Mouse (Mus musculus) kidney, embryonic 14.5 days (tissue): ENCODE data around the gene Fam167b. TPM values are rescaled to one million over a fixed set of nuclear protein-coding genes. Genes with fewer than 3 reads are reported as not detected.

Experiments
- ATAC-seq: fragments of 200-750 bp; cut with Nextera tagmentation; 2 replicates; pipeline ENCODE4 v1.8.0; 2017; ENCODE audit warnings: moderate number of reproducible peaks, mild to moderate bottlenecking, moderate TSS enrichment, moderate library complexity; ENCODE audit not compliant: low FRiP score, low TSS enrichment
- H3K27ac ChIP-seq: fragments of 300-500 bp; sonication (generic); 2 replicates; pipeline ENCODE4 v1.5.1; 2014; ENCODE audit warnings: low read depth, mild to moderate bottlenecking, low read length, moderate library complexity, mixed read lengths
- H3K27me3 ChIP-seq: fragments of 300-500 bp; sonication (generic); 2 replicates; pipeline ENCODE4 v1.6.1; 2014; ENCODE audit warnings: mild to moderate bottlenecking, low read length; ENCODE audit not compliant: control insufficient read depth, insufficient read depth
- H3K36me3 ChIP-seq: fragments of 300-500 bp; sonication (generic); 2 replicates; pipeline ENCODE4 v1.6.1; 2014; ENCODE audit warnings: low read length, mixed read lengths; ENCODE audit not compliant: control insufficient read depth, insufficient read depth
- H3K4me1 ChIP-seq: fragments of 300-500 bp; sonication (generic); 2 replicates; pipeline ENCODE4 v1.6.1; 2014; ENCODE audit warnings: low read length, mixed read lengths; ENCODE audit not compliant: control insufficient read depth, insufficient read depth
- H3K4me2 ChIP-seq: fragments of 300-500 bp; sonication (generic); replicated peaks from 2 replicates; pipeline ENCODE4 v1.6.1; 2014; ENCODE audit warnings: low read depth, mild to moderate bottlenecking, low read length
- H3K4me3 ChIP-seq: fragments of 300-500 bp; sonication (generic); 2 replicates; pipeline ENCODE4 v1.5.1; 2014; ENCODE audit warnings: mild to moderate bottlenecking, low read length
- H3K9ac ChIP-seq: fragments of 300-500 bp; sonication (generic); 2 replicates; pipeline ENCODE4 v1.6.1; 2014; ENCODE audit warnings: low read depth, mild to moderate bottlenecking, low read length, moderate library complexity
- H3K9me3 ChIP-seq: fragments of 300-500 bp; sonication (generic); 2 replicates; pipeline ENCODE4 v1.6.1; 2016; ENCODE audit warnings: low read length; ENCODE audit not compliant: control insufficient read depth
- WGBS: fragments of 180-500 bp; shearing (Covaris S2); extraction: QIAGEN DNeasy Blood & Tissue Kit; methylation state at CpG from one replicate; pipeline ENCODE4 v1.1.7; 2014; 5-methylcytosine and 5-hydroxymethylcytosine counted together
- polyA plus RNA-seq: library from polyadenylated mRNA; unstranded; fragments of >200 nt; fragmentation: Nextera tagmentation; extraction: Ambion mirVana; gene quantifications from 2 replicates; pipeline ENCODE4 v1.2.1, GENCODE M21; 2014

The Fam167b gene
- polyA plus RNA-seq, 1 experiment from 2014 or later = 17.7 TPM

GRCm38 (mm10) chr4:129610472-129610871, 32.1 kb upstream of the Fam167b start:
- H3K27me3 ChIP-seq = no peaks in the 10 kb centered on the region
- no peaks in the 10 kb centered on the region for H3K9me3 ChIP-seq
- H3K9ac ChIP-seq = no peak overlapping the region
- peaks cover 28% of the 10 kb centered on the region for H3K36me3 ChIP-seq
- no peaks in the 10 kb centered on the region for H3K4me1 ChIP-seq
- no peak overlapping the region for H3K4me2 ChIP-seq
- no peak overlapping the region for H3K4me3 ChIP-seq
- ATAC-seq = no peak
- no peak overlapping the region for H3K27ac ChIP-seq
- 78% methylated on average over 4 of the region's 4 CpGs for WGBS

- no peaks in the 10 kb centered on the region for H3K9me3 ChIP-seq
- H3K9ac ChIP-seq = no peak overlapping the region
- no peak overlapping the region for H3K27ac ChIP-seq
- no peak for ATAC-seq
- no peak overlapping the region for H3K4me3 ChIP-seq
- 68% methylated on average over 4 of the region's 4 CpGs for WGBS
- no peak overlapping the region for H3K4me2 ChIP-seq
- no peaks in the 10 kb centered on the region for H3K27me3 ChIP-seq
- peaks cover 32% of the 10 kb centered on the region for H3K36me3 ChIP-seq
- H3K4me1 ChIP-seq = no peaks in the 10 kb centered on the region
Measured at GRCm38 (mm10) chr4:129610026-129610425, 31.7 kb upstream of the Fam167b start.

DNA sequence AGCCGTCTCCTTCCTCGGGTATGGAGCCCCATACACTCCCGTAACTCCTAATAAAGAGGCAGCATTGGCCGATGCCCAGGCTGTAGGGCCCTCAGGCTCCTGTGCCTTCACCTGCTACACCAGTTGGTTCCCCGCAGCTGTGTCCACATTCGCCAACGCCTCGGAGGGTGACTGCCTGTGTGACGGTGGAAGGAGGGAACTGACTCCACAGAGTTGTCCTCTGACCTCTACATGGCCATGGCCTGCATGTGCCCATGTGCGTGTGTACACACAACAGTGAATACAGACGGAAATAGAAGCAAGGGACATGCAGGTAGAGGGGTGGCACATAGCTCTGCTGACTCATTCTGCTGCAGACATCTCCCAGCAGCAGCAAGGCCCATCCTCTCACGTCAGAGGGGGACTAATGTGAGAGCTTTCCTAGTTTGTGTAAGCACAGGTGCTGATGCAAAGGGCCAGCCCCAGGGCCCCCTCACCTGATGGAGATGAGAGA, 30.8 kb upstream of the Fam167b start:
- Histone ChIP-seq H3K4me1 (no peaks in the 10 kb centered on the region), H3K9ac (no peak overlapping the region), H3K36me3 (peaks cover 39% of the 10 kb centered on the region), H3K4me2 (no peak overlapping the region), H3K9me3 (no peaks in the 10 kb centered on the region), H3K4me3 (no peak overlapping the region), H3K27ac (no peak overlapping the region), H3K27me3 (no peaks in the 10 kb centered on the region)
- ATAC-seq = peak; percentile 25
- WGBS = 78% methylated on average over 12 of the region's 12 CpGs

GRCm38 (mm10) chr4:129608426-129609025, 30.2 kb upstream of the Fam167b start:
- Histone ChIP-seq H3K36me3 (peaks cover 46% of the 10 kb centered on the region), H3K4me1 (no peaks in the 10 kb centered on the region), H3K27me3 (no peaks in the 10 kb centered on the region), H3K27ac (no peak overlapping the region), H3K9me3 (no peaks in the 10 kb centered on the region), H3K4me3 (no peak overlapping the region), H3K4me2 (no peak overlapping the region), H3K9ac (no peak overlapping the region)
- 32% methylated on average over 7 of the region's 7 CpGs for WGBS
- ATAC-seq = peak; percentile 79

GRCm38 (mm10) chr4:129600233-129601158, 22.1 kb upstream of the Fam167b start, which contains the start of the genes Eif3i and Tmem234:
Eif3i (minus strand) TSS chr4:129600648.
Tmem234 (plus strand) TSS chr4:129600668.
- Histone ChIP-seq H3K9ac (peak within 1 kb of the TSS; percentile 92), H3K9me3 (no peaks in the 10 kb centered on the region), H3K27me3 (no peaks in the 10 kb centered on the region), H3K27ac (peak within 1 kb of the TSS; percentile 71), H3K4me3 (peak within 1 kb of the TSS; percentile 100), H3K4me2 (peak within 1 kb of the TSS; percentile 92), H3K4me1 (peaks cover 18% of the 10 kb centered on the region), H3K36me3 (peaks cover 47% of the 10 kb centered on the region)
- peak; percentile 85 for ATAC-seq
- WGBS = under 1% methylated on average over 63 of the region's 74 CpGs

- H3K36me3 ChIP-seq = peaks cover 34% of the 10 kb centered on the region
- no peak overlapping the region for H3K9ac ChIP-seq
- H3K9me3 ChIP-seq = no peaks in the 10 kb centered on the region
- WGBS = 79% methylated on average over 4 of the region's 4 CpGs
- no peak overlapping the region for H3K27ac ChIP-seq
- ATAC-seq = no peak
- H3K4me2 ChIP-seq = no peak overlapping the region
- H3K4me3 ChIP-seq = no peak overlapping the region
- H3K4me1 ChIP-seq = peaks cover 8% of the 10 kb centered on the region
- H3K27me3 ChIP-seq = no peaks in the 10 kb centered on the region
Measured at GRCm38 (mm10) chr4:129588865-129589264, 10.5 kb upstream of the Fam167b start.

DNA sequence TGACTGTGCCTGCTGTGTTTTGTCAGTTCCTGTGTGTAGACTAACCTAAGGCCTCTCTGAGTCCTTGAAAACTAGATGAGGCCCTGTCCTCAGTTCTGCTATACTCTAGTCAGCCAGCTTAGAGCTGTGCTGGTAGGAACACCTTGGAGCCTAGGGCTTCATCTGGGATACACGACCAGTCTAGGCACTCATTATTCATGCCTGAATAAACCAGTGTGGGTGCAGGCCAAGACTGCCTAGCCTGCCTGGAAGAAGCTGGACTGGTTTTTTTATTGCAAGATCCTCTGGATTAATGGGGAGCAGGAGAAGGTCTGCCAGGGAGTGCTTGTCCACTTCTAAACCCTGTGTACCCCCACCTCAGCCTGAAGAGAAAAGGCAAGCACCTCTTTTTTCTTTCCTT, 8.6 kb upstream of the Fam167b start:
- WGBS = 23% methylated on average over 1 of the region's 1 CpGs
- no peak overlapping the region for H3K4me2 ChIP-seq
- H3K4me3 ChIP-seq = no peak overlapping the region
- no peaks in the 10 kb centered on the region for H3K9me3 ChIP-seq
- no peak overlapping the region; the same call in 1 of the 2 replicates for H3K9ac ChIP-seq
- peaks cover 8% of the 10 kb centered on the region for H3K4me1 ChIP-seq
- ATAC-seq = no peak
- peak overlapping the region; percentile 24; the same call in 1 of the 2 replicates for H3K27ac ChIP-seq
- H3K27me3 ChIP-seq = no peaks in the 10 kb centered on the region
- H3K36me3 ChIP-seq = peaks cover 15% of the 10 kb centered on the region

DNA sequence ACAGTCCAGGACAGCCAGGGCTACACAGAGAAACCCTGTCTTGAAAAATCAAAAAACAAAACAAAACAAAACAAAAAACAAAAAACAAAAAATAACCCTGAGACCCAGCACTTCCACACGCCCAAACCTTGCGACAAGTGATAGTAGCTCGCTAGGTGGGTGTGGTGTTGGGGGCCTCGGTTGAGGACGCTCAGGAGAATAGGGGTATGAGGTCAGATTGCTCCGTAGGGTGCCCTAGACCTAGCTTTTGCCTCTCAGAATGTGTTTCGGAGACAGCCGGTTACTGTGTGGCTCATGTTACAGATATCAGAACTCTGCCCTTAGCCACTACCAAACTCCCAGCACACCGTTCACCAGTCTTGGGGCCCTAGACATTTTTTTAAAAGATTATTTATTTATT, 7.4 kb upstream of the Fam167b start:
- Histone ChIP-seq H3K4me2 (peak overlapping the region; percentile 68; the same call in 1 of the 2 replicates), H3K27me3 (no peaks in the 10 kb centered on the region), H3K9me3 (no peaks in the 10 kb centered on the region), H3K27ac (no peak overlapping the region), H3K4me3 (peak overlapping the region; percentile 41; the same call in 1 of the 2 replicates), H3K4me1 (peaks cover 12% of the 10 kb centered on the region), H3K36me3 (peaks cover 3% of the 10 kb centered on the region; the same call in 1 of the 2 replicates), H3K9ac (no peak overlapping the region)
- ATAC-seq = no peak
- WGBS = 67% methylated on average over 9 of the region's 9 CpGs
